Mouse (Mus musculus): Measurements from ENCODE around the gene Wdr53. TPM values are rescaled to one million over a fixed set of nuclear protein-coding genes. Genes with fewer than 3 reads are reported as not detected.
"Not testable (repeated sequence)": the region's sequence is repeated elsewhere in the genome, so short reads cannot be mapped to it uniquely, and the experiment has no call there.

Wdr53 gene
- 11.1 and 11.7 TPM in 2 replicates for polyA plus RNA-seq (2012; rRNA removed)

- Histone ChIP-seq H3K4me3 (ENCODE audit: insufficient read depth, low read length) (peak within 1 kb of the TSS; percentile 70), H3K4me1 (ENCODE audit: control insufficient read depth, insufficient read depth, low read length) (peaks cover 6% of the 10 kb centered on the region; the same call in 1 of the 2 replicates), H3K27ac (ENCODE audit: insufficient read depth, low read length) (no peak within 1 kb of the TSS; the same call in 1 of the 2 replicates)
- TF ChIP-seq POLR2A (IDR thresholded peaks at IDR 0.05; ENCODE audit: extremely low read depth, insufficient read depth, low read length), result peak; percentile 84
- no peak for TF ChIP-seq CTCF (IDR thresholded peaks at IDR 0.05; ENCODE audit: extremely low read depth, insufficient read depth, low read length)
Measured at GRCm38 (mm10) chr16:32246952-32247370, at the start of gene Wdr53, which contains the start of gene Fbxo45. Wdr53 (plus strand) TSS chr16:32247227. Fbxo45 (minus strand) TSS chr16:32247158.

GRCm38 (mm10) chr16:32200256-32201003, 46.6 kb upstream of the Wdr53 start:
- Histone ChIP-seq H3K4me1 (ENCODE audit: control insufficient read depth, insufficient read depth, low read length) (no peaks in the 10 kb centered on the region), H3K4me3 (ENCODE audit: insufficient read depth, low read length) (peak overlapping the region; percentile 35), H3K27ac (ENCODE audit: insufficient read depth, low read length) (peak overlapping the region; percentile 90)
- no peak for TF ChIP-seq POLR2A (IDR thresholded peaks at IDR 0.05; ENCODE audit: extremely low read depth, insufficient read depth, low read length)

GRCm38 (mm10) chr16:32201004-32201325, 46.1 kb upstream of the Wdr53 start:
- H3K27ac ChIP-seq (ENCODE audit: insufficient read depth, low read length), result 0 out of 2 replicates have a peak overlapping the region, but pooled peaks have one; percentile 47

DNA sequence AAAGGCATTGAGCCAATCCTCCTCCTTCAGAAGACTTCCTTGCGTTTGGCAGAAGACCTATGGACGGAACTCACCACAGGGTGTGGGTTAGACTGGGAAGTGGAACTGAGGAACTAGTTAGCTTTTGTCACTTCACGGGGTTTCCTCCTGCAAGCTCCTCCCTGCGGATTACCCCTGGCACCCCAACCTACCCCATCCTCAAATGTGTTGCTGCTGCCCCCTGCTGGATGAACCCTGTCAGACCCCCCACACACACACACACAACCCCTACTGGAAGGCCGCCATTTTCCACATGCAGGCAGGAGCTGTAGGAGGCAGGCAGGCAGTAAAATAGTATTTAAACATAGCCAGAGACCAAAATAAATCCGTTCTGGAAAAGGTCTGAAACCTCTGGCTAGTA, 44.3 kb upstream of the Wdr53 start:
- Histone ChIP-seq H3K4me3 (ENCODE audit: insufficient read depth, low read length) (no peak overlapping the region), H3K27ac (ENCODE audit: insufficient read depth, low read length) (no peak overlapping the region), H3K4me1 (ENCODE audit: control insufficient read depth, insufficient read depth, low read length) (no peaks in the 10 kb centered on the region)
- peak; percentile 28; the same call in 1 of the 2 replicates for TF ChIP-seq CTCF (IDR thresholded peaks at IDR 0.05; ENCODE audit: extremely low read depth, insufficient read depth, low read length)
- no peak for TF ChIP-seq POLR2A (IDR thresholded peaks at IDR 0.05; ENCODE audit: extremely low read depth, insufficient read depth, low read length)

More at GRCm38 (mm10) chr16:32201004-32201325, 46.1 kb upstream of the Wdr53 start:
- no peaks in the 10 kb centered on the region for H3K4me1 ChIP-seq (ENCODE audit: control insufficient read depth, insufficient read depth, low read length)
- 0 out of 2 replicates have a peak overlapping the region, but pooled peaks have one; percentile 35 for H3K4me3 ChIP-seq (ENCODE audit: insufficient read depth, low read length)
- TF ChIP-seq POLR2A (IDR thresholded peaks at IDR 0.05; ENCODE audit: extremely low read depth, insufficient read depth, low read length) (no peak), CTCF (IDR thresholded peaks at IDR 0.05; ENCODE audit: extremely low read depth, insufficient read depth, low read length) (no peak)

- H3K4me3 ChIP-seq (ENCODE audit: insufficient read depth, low read length), result no peak overlapping the region
- no peak for TF ChIP-seq POLR2A (IDR thresholded peaks at IDR 0.05; ENCODE audit: extremely low read depth, insufficient read depth, low read length)
- TF ChIP-seq CTCF (IDR thresholded peaks at IDR 0.05; ENCODE audit: extremely low read depth, insufficient read depth, low read length), result 0 out of 2 replicates have a peak, but pooled peaks have one; percentile 8
- no peaks in the 10 kb centered on the region for H3K4me1 ChIP-seq (ENCODE audit: control insufficient read depth, insufficient read depth, low read length)
- H3K27ac ChIP-seq (ENCODE audit: insufficient read depth, low read length), result no peak overlapping the region
Measured at GRCm38 (mm10) chr16:32204902-32205301, 42.1 kb upstream of the Wdr53 start.

DNA sequence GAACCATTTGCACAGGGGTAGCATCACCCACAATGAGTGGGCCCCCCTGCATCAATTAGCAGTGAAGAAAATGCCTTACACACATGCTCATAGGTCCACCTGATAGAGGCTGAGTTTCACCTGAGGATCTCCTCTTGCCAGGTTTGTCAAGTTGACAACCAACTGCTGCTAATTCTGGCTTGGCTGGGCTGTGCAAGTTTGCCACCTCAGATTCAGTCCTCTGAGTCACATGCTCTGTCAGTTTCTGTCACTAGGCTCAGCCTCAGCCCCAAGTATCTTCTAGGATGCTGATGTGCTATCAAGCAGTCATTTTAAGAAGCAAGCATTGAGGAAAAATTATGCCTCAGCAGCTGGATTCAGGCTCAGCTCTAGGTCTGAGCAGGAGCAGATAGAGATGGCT, 32.9 kb upstream of the Wdr53 start:
- H3K27ac ChIP-seq (ENCODE audit: insufficient read depth, low read length), result no peak overlapping the region
- TF ChIP-seq POLR2A (IDR thresholded peaks at IDR 0.05; ENCODE audit: extremely low read depth, insufficient read depth, low read length) (no peak), CTCF (IDR thresholded peaks at IDR 0.05; ENCODE audit: extremely low read depth, insufficient read depth, low read length) (no peak)
- no peak overlapping the region for H3K4me3 ChIP-seq (ENCODE audit: insufficient read depth, low read length)
- H3K4me1 ChIP-seq (ENCODE audit: control insufficient read depth, insufficient read depth, low read length), result 0 out of 2 replicates have a peak, but pooled peaks cover 2% of the 10 kb centered on the region

DNA sequence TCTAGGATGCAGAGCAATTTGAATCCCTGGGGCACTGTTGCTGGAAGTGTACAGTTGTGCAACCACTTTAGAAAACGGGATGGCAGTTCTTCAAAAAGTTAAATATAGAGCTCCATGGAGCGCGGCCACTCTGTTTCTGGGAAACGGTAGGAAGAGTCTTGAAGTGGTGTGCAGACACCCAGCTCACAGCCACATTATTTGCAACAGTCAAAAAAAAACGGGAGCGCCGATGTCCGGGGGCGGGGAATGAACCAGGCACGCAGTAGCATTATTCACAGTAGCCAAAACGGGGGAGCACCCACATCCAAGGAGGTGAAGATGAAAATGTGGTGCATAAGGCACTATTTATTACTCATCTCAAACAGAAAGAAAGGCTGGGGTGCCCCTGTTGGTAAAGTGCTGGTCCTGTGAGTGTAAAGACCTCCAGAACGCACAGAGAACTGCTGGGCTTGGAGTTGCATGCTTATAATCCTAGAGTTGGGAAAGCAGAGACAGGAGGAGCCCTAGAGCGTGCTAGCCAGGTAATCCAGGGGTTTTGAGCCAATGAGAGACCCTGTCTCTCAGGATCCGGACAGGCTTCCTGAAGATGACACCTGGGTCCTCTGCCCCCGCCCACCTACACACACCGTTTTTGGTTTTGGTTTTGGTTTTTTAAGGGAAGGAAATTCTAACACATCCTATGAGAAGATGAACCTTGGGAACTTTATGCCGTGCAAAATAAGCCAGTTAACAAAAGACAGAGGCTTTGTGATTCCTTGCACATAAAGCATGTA, 32.0 kb upstream of the Wdr53 start:
- Histone ChIP-seq H3K27ac (ENCODE audit: insufficient read depth, low read length) (peak overlapping the region; percentile 22; the same call in 1 of the 2 replicates), H3K4me3 (ENCODE audit: insufficient read depth, low read length) (no peak overlapping the region), H3K4me1 (ENCODE audit: control insufficient read depth, insufficient read depth, low read length) (0 out of 2 replicates have a peak, but pooled peaks cover 2% of the 10 kb centered on the region)
- TF ChIP-seq POLR2A (IDR thresholded peaks at IDR 0.05; ENCODE audit: extremely low read depth, insufficient read depth, low read length) (no peak), CTCF (IDR thresholded peaks at IDR 0.05; ENCODE audit: extremely low read depth, insufficient read depth, low read length) (no peak)

GRCm38 (mm10) chr16:32221803-32222202, 25.2 kb upstream of the Wdr53 start:
- H3K27ac ChIP-seq (ENCODE audit: insufficient read depth, low read length), result no peak overlapping the region
- no peak overlapping the region for H3K4me3 ChIP-seq (ENCODE audit: insufficient read depth, low read length)
- no peaks in the 10 kb centered on the region for H3K4me1 ChIP-seq (ENCODE audit: control insufficient read depth, insufficient read depth, low read length)
- no peak for TF ChIP-seq POLR2A (IDR thresholded peaks at IDR 0.05; ENCODE audit: extremely low read depth, insufficient read depth, low read length)
- no peak for TF ChIP-seq CTCF (IDR thresholded peaks at IDR 0.05; ENCODE audit: extremely low read depth, insufficient read depth, low read length)

DNA sequence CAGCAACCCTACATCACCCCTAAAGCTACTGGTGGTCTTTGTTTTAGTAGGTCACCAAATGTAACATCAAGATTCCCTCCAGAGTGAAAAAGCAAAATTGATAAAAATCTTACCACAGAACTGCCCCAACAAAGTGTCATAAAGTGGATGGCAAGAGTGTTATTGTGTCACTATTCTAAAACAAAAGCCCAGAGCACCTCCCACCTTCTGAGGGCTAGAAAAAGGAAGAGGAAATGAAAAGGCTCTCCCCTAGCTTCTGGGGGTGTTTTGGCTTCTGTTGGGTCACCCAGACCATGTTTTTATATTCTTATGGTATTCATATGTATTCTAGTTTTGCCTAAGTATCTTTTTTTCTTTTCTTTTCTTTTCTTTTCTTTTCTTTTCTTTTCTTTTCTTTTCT, 24.6 kb upstream of the Wdr53 start:
- no peak overlapping the region for H3K4me3 ChIP-seq (ENCODE audit: insufficient read depth, low read length)
- no peak for TF ChIP-seq CTCF (IDR thresholded peaks at IDR 0.05; ENCODE audit: extremely low read depth, insufficient read depth, low read length)
- TF ChIP-seq POLR2A (IDR thresholded peaks at IDR 0.05; ENCODE audit: extremely low read depth, insufficient read depth, low read length), result no peak
- H3K27ac ChIP-seq (ENCODE audit: insufficient read depth, low read length), result no peak overlapping the region
- no peaks in the 10 kb centered on the region for H3K4me1 ChIP-seq (ENCODE audit: control insufficient read depth, insufficient read depth, low read length)

DNA sequence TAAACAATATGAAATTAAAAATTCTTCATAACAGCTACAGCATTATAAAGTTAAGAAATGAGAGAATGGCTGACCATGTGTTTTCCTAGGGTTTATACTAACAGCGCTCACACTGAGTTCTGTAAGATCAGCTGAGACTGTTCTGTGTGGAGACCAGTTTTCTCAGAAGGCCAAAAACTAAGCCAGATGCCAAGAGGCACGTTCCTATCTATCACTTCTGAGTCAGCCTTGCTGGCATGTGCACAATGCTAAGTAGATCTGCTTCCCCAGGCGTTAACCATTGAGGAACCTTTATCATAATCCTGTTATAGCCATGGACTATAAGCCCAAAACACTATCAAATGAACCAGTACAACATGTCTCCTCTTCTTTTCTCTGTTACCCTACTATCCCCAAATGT, 15.0 kb upstream of the Wdr53 start:
- not testable (repeated sequence) for H3K4me3 ChIP-seq (ENCODE audit: insufficient read depth, low read length); H3K27ac ChIP-seq (ENCODE audit: insufficient read depth, low read length); H3K4me1 ChIP-seq (ENCODE audit: control insufficient read depth, insufficient read depth, low read length)

All from cortical plate, adult 2 months (tissue).